Mouse (Mus musculus): ENCODE measurements around the gene Pappa2. TPM values are rescaled to one million over a fixed set of nuclear protein-coding genes. Genes with fewer than 3 reads are reported as not detected.
A peak's percentile ranks its signal among the peaks of the same experiment; 100 is the strongest.

The Pappa2 gene
- polyA plus RNA-seq, 1 experiment from 2014 or later: 5.6 TPM

- no peak for ATAC-seq (ENCODE audit: low read depth)
- H3K4me3 ChIP-seq (ENCODE audit: low read depth, low read length): no peak overlapping the region
- no peak overlapping the region for H3K9ac ChIP-seq (ENCODE audit: low read depth, low read length)
- no peaks in the 10 kb centered on the region for H3K27me3 ChIP-seq (replicated peaks; ENCODE audit: control insufficient read depth, insufficient read depth, low read length)
- DNase-seq (ENCODE audit: low spot score): peak; percentile 63
- 57% methylated on average over 7 of the region's 7 CpGs for WGBS
- no peak overlapping the region for H3K4me2 ChIP-seq (ENCODE audit: low read depth, low read length)
- H3K27ac ChIP-seq (replicated peaks; ENCODE audit: low read depth, low read length): no peak overlapping the region
- H3K4me1 ChIP-seq (ENCODE audit: control insufficient read depth, insufficient read depth, low read length): no peaks in the 10 kb centered on the region
- H3K36me3 ChIP-seq (ENCODE audit: control insufficient read depth, insufficient read depth, low read length): no peaks in the 10 kb centered on the region
- no peaks in the 10 kb centered on the region for H3K9me3 ChIP-seq (ENCODE audit: control insufficient read depth, low read length)
Observed at GRCm38 (mm10) chr1:158770036-158770655, 210.1 kb downstream of the Pappa2 start.

DNA sequence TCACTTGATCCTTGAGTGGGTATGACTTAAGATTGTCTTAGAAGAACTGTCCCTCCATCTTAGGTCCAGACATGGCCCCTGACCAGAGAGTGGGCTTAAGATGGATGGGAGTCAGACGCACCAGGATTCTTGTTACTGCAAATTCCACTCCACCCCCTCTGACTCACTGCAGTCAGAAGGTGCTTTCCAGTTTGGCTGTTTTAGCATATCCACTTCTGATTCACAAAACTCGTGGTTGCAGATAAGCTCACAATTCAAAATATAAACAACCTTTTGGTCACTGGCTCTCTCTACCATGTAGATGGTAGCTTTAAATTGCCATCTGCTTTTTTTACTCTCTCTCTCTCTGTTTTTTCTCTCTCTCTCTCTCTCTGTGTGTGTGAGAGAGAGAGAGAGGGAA, 214.4 kb downstream of the Pappa2 start:
- ATAC-seq (ENCODE audit: low read depth) (no peak), DNase-seq (ENCODE audit: low spot score) (no peak)
- H3K9me3 ChIP-seq (ENCODE audit: control insufficient read depth, low read length): no peaks in the 10 kb centered on the region
- no peak overlapping the region for H3K4me3 ChIP-seq (ENCODE audit: low read depth, low read length)
- H3K36me3 ChIP-seq (ENCODE audit: control insufficient read depth, insufficient read depth, low read length): no peaks in the 10 kb centered on the region
- no peak overlapping the region for H3K9ac ChIP-seq (ENCODE audit: low read depth, low read length)
- no peaks in the 10 kb centered on the region for H3K4me1 ChIP-seq (ENCODE audit: control insufficient read depth, insufficient read depth, low read length)
- H3K4me2 ChIP-seq (ENCODE audit: low read depth, low read length): no peak overlapping the region
- no peak overlapping the region for H3K27ac ChIP-seq (replicated peaks; ENCODE audit: low read depth, low read length)
- WGBS: 40% methylated on average over 2 of the region's 2 CpGs
- no peaks in the 10 kb centered on the region for H3K27me3 ChIP-seq (replicated peaks; ENCODE audit: control insufficient read depth, insufficient read depth, low read length)

- Histone ChIP-seq H3K9ac (ENCODE audit: low read depth, low read length) (no peak overlapping the region), H3K9me3 (ENCODE audit: control insufficient read depth, low read length) (no peaks in the 10 kb centered on the region), H3K4me1 (ENCODE audit: control insufficient read depth, insufficient read depth, low read length) (no peaks in the 10 kb centered on the region), H3K36me3 (ENCODE audit: control insufficient read depth, insufficient read depth, low read length) (no peaks in the 10 kb centered on the region), H3K27me3 (replicated peaks; ENCODE audit: control insufficient read depth, insufficient read depth, low read length) (no peaks in the 10 kb centered on the region), H3K4me3 (ENCODE audit: low read depth, low read length) (no peak overlapping the region), H3K27ac (replicated peaks; ENCODE audit: low read depth, low read length) (no peak overlapping the region), H3K4me2 (ENCODE audit: low read depth, low read length) (no peak overlapping the region)
- WGBS: 67% methylated on average over 6 of the region's 6 CpGs
- ATAC-seq (ENCODE audit: low read depth) (no peak), DNase-seq (ENCODE audit: low spot score) (no peak)
Observed at GRCm38 (mm10) chr1:158764727-158765126, 215.6 kb downstream of the Pappa2 start.

GRCm38 (mm10) chr1:158764211-158764610, 216.1 kb downstream of the Pappa2 start:
- Histone ChIP-seq H3K4me2 (ENCODE audit: low read depth, low read length) (no peak overlapping the region), H3K27me3 (replicated peaks; ENCODE audit: control insufficient read depth, insufficient read depth, low read length) (no peaks in the 10 kb centered on the region), H3K9ac (ENCODE audit: low read depth, low read length) (no peak overlapping the region), H3K27ac (replicated peaks; ENCODE audit: low read depth, low read length) (no peak overlapping the region), H3K9me3 (ENCODE audit: control insufficient read depth, low read length) (no peaks in the 10 kb centered on the region), H3K4me3 (ENCODE audit: low read depth, low read length) (no peak overlapping the region), H3K36me3 (ENCODE audit: control insufficient read depth, insufficient read depth, low read length) (no peaks in the 10 kb centered on the region), H3K4me1 (ENCODE audit: control insufficient read depth, insufficient read depth, low read length) (no peaks in the 10 kb centered on the region)
- DNase-seq (ENCODE audit: low spot score): no peak
- no peak for ATAC-seq (ENCODE audit: low read depth)

- Histone ChIP-seq H3K9me3 (ENCODE audit: control insufficient read depth, low read length) (no peaks in the 10 kb centered on the region), H3K9ac (ENCODE audit: low read depth, low read length) (no peak overlapping the region), H3K27ac (replicated peaks; ENCODE audit: low read depth, low read length) (no peak overlapping the region), H3K27me3 (replicated peaks; ENCODE audit: control insufficient read depth, insufficient read depth, low read length) (no peaks in the 10 kb centered on the region), H3K4me3 (ENCODE audit: low read depth, low read length) (no peak overlapping the region), H3K4me2 (ENCODE audit: low read depth, low read length) (no peak overlapping the region), H3K36me3 (ENCODE audit: control insufficient read depth, insufficient read depth, low read length) (no peaks in the 10 kb centered on the region), H3K4me1 (ENCODE audit: control insufficient read depth, insufficient read depth, low read length) (no peaks in the 10 kb centered on the region)
- WGBS: 68% methylated on average over 10 of the region's 10 CpGs
- ATAC-seq (ENCODE audit: low read depth) (no peak), DNase-seq (ENCODE audit: low spot score) (no peak)
Observed at GRCm38 (mm10) chr1:158748356-158749096, 231.8 kb downstream of the Pappa2 start.

DNA sequence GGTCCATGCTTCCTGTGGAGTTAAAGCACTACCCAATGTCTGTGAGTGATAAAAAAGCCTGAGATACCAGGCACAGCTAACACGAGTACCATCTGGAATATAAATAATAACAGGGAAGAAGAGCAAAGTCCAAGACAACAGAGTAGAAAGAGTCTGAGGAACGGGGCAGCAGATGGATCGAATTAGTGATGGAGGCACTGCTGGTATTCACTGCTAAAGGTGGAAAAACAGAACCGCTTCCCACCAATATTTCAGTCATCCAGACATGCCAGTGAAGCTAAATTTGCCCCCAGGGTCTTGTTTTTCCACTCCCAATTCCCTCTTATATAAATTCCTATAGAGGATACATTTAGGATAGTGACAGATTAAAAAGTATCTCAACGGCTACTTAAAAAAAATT, 238.8 kb downstream of the Pappa2 start:
- ATAC-seq (ENCODE audit: low read depth) (no peak), DNase-seq (ENCODE audit: low spot score) (peak; percentile 54)
- WGBS: 30% methylated on average over 5 of the region's 5 CpGs
- no peak overlapping the region for H3K4me3 ChIP-seq (ENCODE audit: low read depth, low read length)
- no peaks in the 10 kb centered on the region for H3K9me3 ChIP-seq (ENCODE audit: control insufficient read depth, low read length)
- H3K4me2 ChIP-seq (ENCODE audit: low read depth, low read length): no peak overlapping the region
- H3K27me3 ChIP-seq (replicated peaks; ENCODE audit: control insufficient read depth, insufficient read depth, low read length): no peaks in the 10 kb centered on the region
- H3K4me1 ChIP-seq (ENCODE audit: control insufficient read depth, insufficient read depth, low read length): peaks cover 5% of the 10 kb centered on the region; the same call in 1 of the 2 replicates
- H3K27ac ChIP-seq (replicated peaks; ENCODE audit: low read depth, low read length): no peak overlapping the region
- no peak overlapping the region for H3K9ac ChIP-seq (ENCODE audit: low read depth, low read length)
- H3K36me3 ChIP-seq (ENCODE audit: control insufficient read depth, insufficient read depth, low read length): no peaks in the 10 kb centered on the region

- DNase-seq (ENCODE audit: low spot score) (no peak), ATAC-seq (ENCODE audit: low read depth) (no peak)
- H3K4me2 ChIP-seq (ENCODE audit: low read depth, low read length): no peak overlapping the region
- no peaks in the 10 kb centered on the region for H3K36me3 ChIP-seq (ENCODE audit: control insufficient read depth, insufficient read depth, low read length)
- no peak overlapping the region for H3K27ac ChIP-seq (replicated peaks; ENCODE audit: low read depth, low read length)
- H3K9me3 ChIP-seq (ENCODE audit: control insufficient read depth, low read length): no peaks in the 10 kb centered on the region
- H3K4me1 ChIP-seq (ENCODE audit: control insufficient read depth, insufficient read depth, low read length): peaks cover 5% of the 10 kb centered on the region; the same call in 1 of the 2 replicates
- 63% methylated on average over 5 of the region's 5 CpGs for WGBS
- H3K27me3 ChIP-seq (replicated peaks; ENCODE audit: control insufficient read depth, insufficient read depth, low read length): no peaks in the 10 kb centered on the region
- H3K9ac ChIP-seq (ENCODE audit: low read depth, low read length): no peak overlapping the region
- no peak overlapping the region for H3K4me3 ChIP-seq (ENCODE audit: low read depth, low read length)
Observed at GRCm38 (mm10) chr1:158740949-158741348, 239.3 kb downstream of the Pappa2 start.

DNA sequence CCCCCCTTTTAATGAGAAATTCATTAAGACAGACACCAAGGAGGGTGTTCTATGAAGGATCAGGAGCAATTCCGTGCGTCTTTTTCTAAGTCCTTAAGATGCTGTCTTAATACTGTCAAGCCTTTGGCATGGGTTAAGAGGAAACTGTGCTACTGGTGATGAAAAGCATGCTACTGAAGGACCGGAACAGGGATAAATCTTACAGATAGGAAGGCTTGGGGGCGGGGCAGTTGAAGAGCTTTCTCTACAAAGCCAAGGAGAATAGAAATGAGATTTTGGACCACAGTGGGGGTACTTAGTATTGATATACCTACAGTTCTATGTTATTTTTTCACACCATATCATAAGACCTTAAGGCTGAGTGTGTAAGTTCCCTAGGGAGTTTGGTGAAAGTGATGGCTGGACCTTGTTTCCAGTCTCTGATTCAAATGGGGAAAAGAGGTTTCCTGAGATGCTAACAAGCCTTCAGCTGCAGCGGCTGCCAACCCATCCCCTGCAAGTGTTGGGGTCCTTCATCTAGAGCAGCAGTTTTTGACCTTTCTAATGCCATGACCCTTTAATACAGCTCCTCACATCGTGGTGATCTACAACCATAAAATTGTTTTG, 240.0 kb downstream of the Pappa2 start:
- no peak overlapping the region for H3K27ac ChIP-seq (replicated peaks; ENCODE audit: low read depth, low read length)
- 76% methylated on average over 6 of the region's 6 CpGs for WGBS
- no peaks in the 10 kb centered on the region for H3K36me3 ChIP-seq (ENCODE audit: control insufficient read depth, insufficient read depth, low read length)
- no peak for ATAC-seq (ENCODE audit: low read depth)
- H3K9me3 ChIP-seq (ENCODE audit: control insufficient read depth, low read length): no peaks in the 10 kb centered on the region
- H3K4me1 ChIP-seq (ENCODE audit: control insufficient read depth, insufficient read depth, low read length): peaks cover 5% of the 10 kb centered on the region; the same call in 1 of the 2 replicates
- DNase-seq (ENCODE audit: low spot score): no peak
- H3K27me3 ChIP-seq (replicated peaks; ENCODE audit: control insufficient read depth, insufficient read depth, low read length): no peaks in the 10 kb centered on the region
- H3K4me2 ChIP-seq (ENCODE audit: low read depth, low read length): no peak overlapping the region
- no peak overlapping the region for H3K9ac ChIP-seq (ENCODE audit: low read depth, low read length)
- H3K4me3 ChIP-seq (ENCODE audit: low read depth, low read length): no peak overlapping the region

Measured in embryonic facial prominence, embryonic 14.5 days (tissue).